Mouse (Mus musculus) 3T3-L1 (cell line): ENCODE data around the gene Pnma3.
A peak's percentile ranks its signal among the peaks of the same experiment; 100 is the strongest.
"Not testable (repeated sequence)": the region's sequence is repeated elsewhere in the genome, so short reads cannot be mapped to it uniquely, and the experiment has no call there.

Source experiments
- DNase-seq: peaks from one replicate; pipeline ENCODE4 v3.0.0-alpha.2; 2015; ENCODE audit warnings: low read depth, low spot score

Pnma3 gene

GRCm38 (mm10) chrX:73064415-73064793 lies at the start of gene Pnma3:
Pnma3 (plus strand) TSS chrX:73064787.
- no peak for DNase-seq

GRCm38 (mm10) chrX:73037003-73037402 lies 27.6 kb upstream of the Pnma3 start, which contains the start of gene Pnma5:
Pnma5 (minus strand) TSS chrX:73037103.
- DNase-seq = no peak

- DNase-seq = no peak
Observed at GRCm38 (mm10) chrX:73038831-73039230, 25.8 kb upstream of the Pnma3 start.

- DNase-seq = no peak
Observed at GRCm38 (mm10) chrX:73039666-73040065, 24.9 kb upstream of the Pnma3 start.

- peak; percentile 90 for DNase-seq
Observed at GRCm38 (mm10) chrX:73053860-73054563, 10.6 kb upstream of the Pnma3 start.

GRCm38 (mm10) chrX:73061528-73061927 lies 3.1 kb upstream of the Pnma3 start:
- no peak for DNase-seq

GRCm38 (mm10) chrX:73062323-73062722 lies 2.3 kb upstream of the Pnma3 start:
- DNase-seq = no peak

- no peak for DNase-seq
Observed at GRCm38 (mm10) chrX:73063512-73064414, 824 bp upstream of the Pnma3 start.

- not testable (repeated sequence) for DNase-seq
Observed at GRCm38 (mm10) chrX:73066765-73067312, 2.3 kb downstream of the Pnma3 start.

- DNase-seq = not testable (repeated sequence)
Observed at GRCm38 (mm10) chrX:73082267-73083055, 17.9 kb downstream of the Pnma3 start, which contains the start of gene Xlr4a. Xlr4a (minus strand) TSS chrX:73082478.

GRCm38 (mm10) chrX:73096941-73097508 lies 32.4 kb downstream of the Pnma3 start, which contains the start of gene Xlr3a:
Xlr3a (minus strand) TSS chrX:73097095.
- DNase-seq = not testable (repeated sequence)

GRCm38 (mm10) chrX:73116747-73117146 lies 52.2 kb downstream of the Pnma3 start, which contains the start of gene Gm14685:
Gm14685 (plus strand) TSS chrX:73117047.
- DNase-seq = not testable (repeated sequence)
